Comparison of ENCODE assay signal across 1 mouse cellular context in the genomic region with DNA sequence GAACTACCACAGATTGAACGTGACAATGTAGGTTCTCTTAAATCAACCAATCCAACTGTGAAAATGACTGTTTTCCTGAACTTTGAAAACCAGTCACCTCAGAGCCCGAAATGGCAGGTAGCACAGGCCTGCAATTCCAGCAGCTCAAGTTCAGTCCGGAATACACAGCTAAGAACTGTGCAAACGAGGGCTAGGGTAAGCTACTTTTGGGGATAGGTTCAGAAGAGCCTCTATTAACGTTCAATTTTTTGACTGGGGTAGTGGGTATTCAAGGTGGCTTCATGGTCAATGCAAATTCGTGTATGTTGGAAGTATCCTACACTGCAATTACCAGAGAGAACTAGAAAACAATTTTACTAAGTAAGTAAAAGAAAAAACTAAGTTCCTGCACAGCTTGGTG.
TF ChIP-seq lines count a peak whose summit lies in the region.

No protein-coding gene starts in this region.

TF ChIP-seq in MEL, 35 proteins besides CTCF, POLR2A, EP300 and RAD21 (continued from another document):
- no peak for TF ChIP-seq JUND (IDR thresholded peaks at IDR 0.05; ENCODE audit: low read depth, low read length)
- TF ChIP-seq CHD2 (IDR thresholded peaks at IDR 0.05; ENCODE audit: low read length), result no peak
- no peak for TF ChIP-seq POLR2AphosphoS5 (IDR thresholded peaks at IDR 0.05; ENCODE audit: borderline replicate concordance, low read depth, low read length)
